Mouse (Mus musculus): ENCODE data around the gene Emc7.

Emc7 gene

DNA sequence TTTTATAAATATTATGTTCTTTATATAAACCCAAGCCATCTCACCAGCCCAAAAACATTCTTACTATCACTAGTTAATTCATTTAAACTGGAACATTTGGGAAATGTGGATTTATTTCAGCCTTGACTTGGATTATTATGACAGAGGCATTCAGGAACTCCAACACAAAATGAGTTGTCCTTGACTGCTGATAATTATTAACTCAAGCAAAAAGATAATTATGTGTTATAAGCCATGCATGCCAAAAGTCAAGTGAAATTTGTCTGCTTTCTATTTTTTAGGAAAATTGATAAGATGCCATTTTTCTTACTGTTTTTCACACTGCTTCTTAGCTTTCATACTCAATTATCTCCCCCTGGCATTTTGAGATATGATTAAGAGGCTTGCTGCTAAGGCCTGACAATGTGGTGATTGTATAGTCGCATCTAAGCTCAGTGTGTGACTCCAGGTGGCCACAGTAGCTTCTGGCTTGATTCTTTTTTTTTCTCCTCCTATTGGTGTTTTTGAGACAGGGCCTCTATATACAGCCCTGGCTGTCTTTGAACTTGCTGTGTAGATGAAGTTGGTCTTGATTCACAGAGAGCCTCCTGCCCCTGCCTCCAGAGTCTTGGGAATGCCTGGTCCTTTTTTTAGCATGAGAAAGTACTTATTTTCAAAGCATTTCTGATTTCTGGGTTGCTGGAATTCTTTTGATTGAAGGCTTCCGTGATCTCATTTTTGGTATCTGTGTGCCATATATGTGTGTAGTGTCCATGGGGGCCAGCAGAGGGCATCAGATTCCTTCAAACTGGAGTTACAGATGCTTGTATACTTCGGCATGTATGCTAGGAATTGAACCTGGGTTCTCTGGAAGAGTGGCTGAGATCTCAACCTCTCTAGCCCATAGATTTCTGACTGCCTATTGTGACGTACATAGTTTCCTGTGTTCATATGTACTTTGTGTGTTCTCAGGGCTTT, 66.0 kb downstream of the Emc7 start:
- DNase-seq (ENCODE audit: low read depth) = no peak

Measured in fibroblast of lung, adult 2 months (primary cell).